In the genomic region with DNA sequence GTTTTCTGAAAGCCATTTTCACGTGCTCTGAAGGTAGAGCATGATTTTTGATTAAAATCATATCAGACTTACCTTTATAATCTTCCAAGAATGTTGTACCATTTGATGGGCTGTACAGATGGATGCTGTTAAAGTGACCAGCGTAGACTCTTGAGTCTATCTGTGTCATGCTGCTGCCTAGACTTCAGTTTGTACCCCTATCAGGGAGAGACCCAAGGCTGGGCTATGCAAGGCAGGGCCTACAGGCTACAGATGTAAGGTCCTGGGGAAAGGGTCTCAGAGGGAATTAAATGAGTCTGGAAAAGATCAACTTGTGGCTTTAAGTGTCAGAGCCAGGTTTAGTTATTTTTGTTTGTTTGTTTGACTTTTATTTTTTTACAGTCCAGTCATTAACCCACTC, we compare ENCODE assay signal across 25 mouse cellular contexts.
"Had no signal": no experiment of that assay in that cellular context is flagged by ENCODE, and none has a peak within 500 bp of the region (broad histone marks: within the 10 kb centered on the region; RNA-seq: fewer than 3 reads in every experiment).

No protein-coding gene starts in this region.

- DNase-seq: gastrocnemius, adult 2 months; gastrocnemius, postnatal 10 days; gastrocnemius, postnatal 25 days; heart, postnatal 10 days; heart, postnatal 4 days; kidney, adult 18-20 months; kidney, adult 8-10 months; kidney, postnatal 10 days; kidney, postnatal 25 days; kidney, postnatal 4 days had no signal

- ATAC-seq: hindbrain, embryonic 16.5 days; inflammation-experienced regulatory T-cells, adult 6 months; intestine, embryonic 15.5 days; intestine, postnatal 0 days; liver, embryonic 12.5 days had no signal

- H3K27me3 ChIP-seq: heart, embryonic 12.5 days; hindbrain, embryonic 12.5 days; intestine, embryonic 15.5 days; limb, embryonic 13.5 days; limb, embryonic 15.5 days; liver, embryonic 12.5 days had no signal

- H3K27ac ChIP-seq: gastrocnemius, adult 2 months; heart, embryonic 10.5 days; hindbrain, embryonic 12.5 days; hindbrain, embryonic 14.5 days; intestine, embryonic 15.5 days; left cerebral cortex, adult 2 months; limb, embryonic 13.5 days; limb, embryonic 15.5 days; liver, embryonic 12.5 days; liver, embryonic 14.5 days had no signal

- H3K36me3 ChIP-seq: heart, embryonic 10.5 days; heart, embryonic 12.5 days; hindbrain, embryonic 10.5 days; hindbrain, embryonic 12.5 days; intestine, embryonic 15.5 days; limb, embryonic 13.5 days; limb, embryonic 15.5 days; liver, embryonic 12.5 days had no signal

- H3K9me3 ChIP-seq: heart, embryonic 10.5 days; heart, embryonic 12.5 days; hindbrain, embryonic 10.5 days; hindbrain, embryonic 12.5 days; intestine, embryonic 15.5 days; limb, embryonic 13.5 days; limb, embryonic 15.5 days; liver, embryonic 12.5 days had no signal

- H3K4me3 ChIP-seq: gastrocnemius, adult 2 months; heart, embryonic 10.5 days; heart, embryonic 12.5 days; hindbrain, embryonic 10.5 days; hindbrain, embryonic 12.5 days; intestine, embryonic 15.5 days; layer of hippocampus, adult 2 months; left cerebral cortex, adult 2 months; limb, embryonic 13.5 days; limb, embryonic 15.5 days; liver, embryonic 12.5 days had no signal

- H3K9ac ChIP-seq: heart, embryonic 12.5 days; hindbrain, embryonic 12.5 days; hindbrain, embryonic 14.5 days; intestine, embryonic 15.5 days; limb, embryonic 13.5 days; limb, embryonic 15.5 days; liver, embryonic 12.5 days; liver, embryonic 14.5 days had no signal

- H3K4me1 ChIP-seq: heart, embryonic 10.5 days; heart, embryonic 12.5 days; hindbrain, embryonic 12.5 days; intestine, embryonic 15.5 days; limb, embryonic 15.5 days; liver, embryonic 12.5 days had no signal

- H3K4me2 ChIP-seq: heart, embryonic 12.5 days; hindbrain, embryonic 12.5 days; hindbrain, embryonic 14.5 days; intestine, embryonic 15.5 days; limb, embryonic 13.5 days; limb, embryonic 15.5 days; liver, embryonic 12.5 days had no signal
